Mouse (Mus musculus): ENCODE data around the gene Lbr. TPM values are rescaled to one million over a fixed set of nuclear protein-coding genes. Genes with fewer than 3 reads are reported as not detected.

Gene Lbr
- polyA plus RNA-seq, 1 experiment: 5.8 TPM

DNA sequence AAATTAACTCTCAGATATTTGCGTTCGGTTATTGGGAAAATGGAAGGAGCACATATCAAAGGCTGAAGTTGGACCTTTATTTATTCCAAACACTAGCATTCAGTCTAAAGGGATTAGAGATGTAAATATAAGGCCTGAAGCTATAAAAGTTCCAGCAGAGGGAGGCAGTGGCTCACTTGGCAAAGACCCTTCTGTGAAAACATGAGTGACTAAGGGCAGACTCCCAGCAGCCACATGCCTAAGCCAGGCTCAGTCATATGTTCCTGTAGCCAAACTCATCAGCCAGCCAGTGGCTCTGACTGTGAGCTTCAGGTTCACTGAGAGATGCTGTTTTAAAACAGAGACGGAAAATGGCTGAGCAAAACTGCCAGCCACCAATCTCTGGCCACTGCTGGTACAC lies 71.0 kb downstream of the Lbr start:
- Histone ChIP-seq H3K4me1 (ENCODE audit: control insufficient read depth, insufficient read depth, insufficient read length, low read length) (no peaks in the 10 kb centered on the region), H3K4me3 (ENCODE audit: insufficient read depth, low read depth, low read length) (no peak overlapping the region)

GRCm38 (mm10) chr1:181769392-181769791 lies 73.5 kb downstream of the Lbr start:
- Histone ChIP-seq H3K4me1 (ENCODE audit: control insufficient read depth, insufficient read depth, insufficient read length, low read length) (no peaks in the 10 kb centered on the region), H3K27ac (replicated peaks; ENCODE audit: low read depth, low read length) (no peak overlapping the region), H3K4me3 (ENCODE audit: insufficient read depth, low read depth, low read length) (no peak overlapping the region)

More for the DNA sequence above, 71.0 kb downstream of the Lbr start:
- H3K27ac ChIP-seq (replicated peaks; ENCODE audit: low read depth, low read length): no peak overlapping the region

Other genes starting within 250 kb of the Lbr start
- gene Enah, start 176.9 kb upstream of the Lbr start, polyA plus RNA-seq (2012; ENCODE audit: insufficient read depth, insufficient read length, missing spikeins): 5.5 and 8.0 TPM in 2 replicates

Measured in brown adipose tissue, adult 24 weeks (tissue).